Mouse (Mus musculus) inflammation-experienced regulatory T-cells (primary cell): ENCODE measurements around the gene Slc7a11. TPM values are rescaled to one million over a fixed set of nuclear protein-coding genes. Genes with fewer than 3 reads are reported as not detected.

ENCODE experiments used
- polyA plus RNA-seq, 2 experiments: library from polyadenylated mRNA; unstranded; fragments of 100-300 nt; shearing (Covaris generic); gene quantifications; one replicate each; pipeline ENCODE4 v1.2.1; 2017

The Slc7a11 gene
- polyA plus RNA-seq, result 1 to 10 TPM in 1 of 2 experiments, under 1 TPM in 1; 0.37 to 3.4 TPM

DNA sequence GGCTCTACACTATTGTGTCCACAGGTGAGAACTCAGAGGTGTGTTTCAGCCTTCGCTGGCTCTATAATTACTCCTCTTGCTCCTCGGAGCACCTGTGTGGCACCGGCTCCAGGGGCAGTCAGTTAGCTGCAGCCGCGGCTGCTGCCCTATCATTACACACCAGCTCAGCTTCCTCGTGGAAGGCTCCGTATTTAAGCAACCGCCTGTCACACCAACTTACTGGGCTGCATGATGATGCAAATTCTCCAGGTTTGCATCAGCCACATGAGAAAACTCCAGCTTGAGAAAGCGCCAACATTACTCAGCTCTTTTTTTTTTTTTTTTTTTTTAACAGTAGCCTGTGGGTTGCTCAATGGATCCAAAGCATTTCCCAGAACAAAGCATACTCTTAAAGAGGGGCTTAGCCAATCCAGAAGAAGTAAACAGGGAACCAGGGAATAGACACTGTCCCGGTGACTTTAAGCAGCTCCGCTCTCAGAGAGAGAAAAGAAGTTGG, at the start of gene Slc7a11:
Gene Slc7a11, minus strand, starts transcription at position 194 of the 496 bp plus-strand sequence.

